Mouse (Mus musculus) heart, embryonic 15.5 days (tissue): ENCODE measurements around the gene Sycn. TPM values are rescaled to one million over a fixed set of nuclear protein-coding genes. Genes with fewer than 3 reads are reported as not detected.

Experiments used
- ATAC-seq: fragments of 200-750 bp; cut with Nextera tagmentation; replicated peaks from 2 replicates; pipeline ENCODE4 v1.8.0; 2017; ENCODE audit warnings: low read depth, moderate TSS enrichment; ENCODE audit not compliant: insufficient number of reproducible peaks, insufficient read depth, low FRiP score
- H3K27ac ChIP-seq: fragments of 300-500 bp; sonication (generic); 2 replicates; pipeline ENCODE4 v1.5.1; 2015; ENCODE audit warnings: mild to moderate bottlenecking, inconsistent platforms
- H3K27me3 ChIP-seq: fragments of 300-500 bp; sonication (generic); 2 replicates; pipeline ENCODE4 v1.6.1; 2015; ENCODE audit warnings: inconsistent platforms
- H3K36me3 ChIP-seq: fragments of 300-500 bp; sonication (generic); 2 replicates; pipeline ENCODE4 v1.6.1; 2015; ENCODE audit warnings: mild to moderate bottlenecking, inconsistent platforms
- H3K4me1 ChIP-seq: fragments of 300-500 bp; sonication (generic); replicated peaks from 2 replicates; pipeline ENCODE4 v1.6.1; 2015; ENCODE audit warnings: inconsistent platforms
- H3K4me2 ChIP-seq: fragments of 300-500 bp; sonication (generic); 2 replicates; pipeline ENCODE4 v1.6.1; 2015; ENCODE audit warnings: inconsistent platforms, mild to moderate bottlenecking, moderate library complexity
- H3K4me3 ChIP-seq: fragments of 300-500 bp; sonication (generic); 2 replicates; pipeline ENCODE4 v1.5.1; 2015; ENCODE audit warnings: mild to moderate bottlenecking, inconsistent platforms
- H3K9ac ChIP-seq: fragments of 300-500 bp; sonication (generic); 2 replicates; pipeline ENCODE4 v1.6.1; 2015; ENCODE audit warnings: mild to moderate bottlenecking, inconsistent platforms
- H3K9me3 ChIP-seq: fragments of 300-500 bp; sonication (generic); replicated peaks from 2 replicates; pipeline ENCODE4 v1.6.1; 2016; ENCODE audit warnings: inconsistent platforms
- WGBS: fragments of 180-500 bp; shearing (Covaris S2); methylation state at CpG from one replicate; pipeline ENCODE4 v1.1.7; 2015; ENCODE audit warnings: mixed read lengths; 5-methylcytosine and 5-hydroxymethylcytosine counted together
- microRNA-seq: library from miRNA; unstranded; fragments of <30 nt; microRNA quantifications from one replicate; pipeline ENCODE4, GENCODE M21; 2016
- polyA plus RNA-seq: library from polyadenylated mRNA; unstranded; fragments of >200 nt; fragmentation: Nextera tagmentation; extraction: Ambion mirVana; gene quantifications from 2 replicates; pipeline ENCODE4 v1.2.1, GENCODE M21; 2015

Gene Sycn
- polyA plus RNA-seq, 1 experiment from 2014 or later, result not detected

DNA sequence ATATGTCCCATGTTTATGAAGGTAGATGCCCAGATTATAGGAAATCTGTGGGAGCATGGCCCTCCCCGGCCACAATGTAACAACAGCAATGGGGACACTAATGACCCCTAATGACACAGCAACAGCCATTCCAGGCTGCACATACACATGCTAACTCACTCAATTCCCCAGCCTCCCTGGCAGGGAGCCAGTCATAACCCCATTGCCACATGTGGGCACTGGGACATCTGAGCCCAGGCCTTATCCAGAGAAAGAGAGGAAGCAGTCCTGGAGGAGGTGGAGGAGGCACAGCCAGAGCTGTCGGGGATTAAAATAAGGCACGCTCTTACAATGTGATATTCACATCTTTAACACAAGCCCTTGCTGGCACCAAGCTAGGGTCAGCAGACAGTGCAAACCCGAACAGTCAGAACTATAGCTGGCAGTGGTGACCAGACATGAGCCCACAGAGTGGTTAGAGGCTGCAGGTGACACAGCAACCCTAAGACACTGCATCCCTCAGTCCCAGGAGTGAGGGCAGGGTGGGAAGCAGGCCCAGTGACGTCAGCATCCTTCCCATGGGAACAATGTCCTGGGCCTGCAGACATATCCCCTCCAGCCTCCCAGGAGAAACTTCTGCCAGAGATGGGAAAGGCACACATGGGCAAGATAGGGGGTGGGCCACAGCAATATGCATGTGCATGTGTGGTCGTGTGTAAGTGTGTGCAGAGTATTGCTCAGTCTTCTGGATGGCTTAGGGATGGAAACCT is 46.2 kb downstream of the Sycn start:
- Histone ChIP-seq H3K4me1 (peaks cover 61% of the 10 kb centered on the region), H3K4me2 (0 out of 2 replicates have a peak overlapping the region, but pooled peaks have one; percentile 3), H3K27ac (peak overlapping the region; percentile 72), H3K36me3 (no peaks in the 10 kb centered on the region), H3K27me3 (no peaks in the 10 kb centered on the region), H3K9me3 (no peaks in the 10 kb centered on the region), H3K9ac (peak overlapping the region; percentile 11; the same call in 1 of the 2 replicates), H3K4me3 (no peak overlapping the region)
- ATAC-seq, result 0 out of 2 replicates have a peak, but pooled peaks have one; percentile 9
- WGBS, result 38% methylated on average over 6 of the region's 6 CpGs

DNA sequence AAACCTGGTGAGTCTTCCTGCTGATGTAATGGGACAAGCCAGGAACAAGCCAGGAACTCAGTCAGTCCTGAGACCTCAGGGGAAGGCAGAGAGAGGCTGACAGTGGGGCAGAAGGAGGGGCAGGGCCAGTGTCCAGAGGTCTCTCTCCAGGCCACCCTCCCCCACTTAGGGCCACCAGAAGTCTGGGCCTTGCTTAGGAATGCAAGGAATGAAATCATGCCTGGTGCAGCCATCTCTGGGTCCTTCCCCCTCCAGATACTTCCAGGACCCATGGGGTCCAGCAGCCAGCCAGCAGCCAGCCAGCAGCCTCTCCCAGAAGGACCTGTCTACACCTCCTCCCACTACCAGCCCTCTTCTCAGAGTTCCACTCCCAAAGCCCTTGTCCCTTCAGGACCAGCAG is 47.0 kb downstream of the Sycn start:
- peak overlapping the region; percentile 11; the same call in 1 of the 2 replicates for H3K9ac ChIP-seq
- H3K9me3 ChIP-seq, result no peaks in the 10 kb centered on the region
- no peak overlapping the region for H3K4me3 ChIP-seq
- peak overlapping the region; percentile 72 for H3K27ac ChIP-seq
- no peaks in the 10 kb centered on the region for H3K36me3 ChIP-seq
- H3K4me1 ChIP-seq, result peaks cover 69% of the 10 kb centered on the region
- H3K27me3 ChIP-seq, result no peaks in the 10 kb centered on the region
- ATAC-seq, result peak; percentile 36; the same call in 1 of the 2 replicates
- 0 out of 2 replicates have a peak overlapping the region, but pooled peaks have one; percentile 3 for H3K4me2 ChIP-seq

Small RNAs within 50 kb of the gene (microRNA-seq; reads per million reads assigned to microRNA genes)
- gene Mir7049, result 0.63 reads per million

Other genes with a start within 250 kb of the Sycn start
- not detected in 2 replicates for gene Selenov, start 249.7 kb upstream of the Sycn start, polyA plus RNA-seq
- 0.16 and 0.34 TPM in 2 replicates for gene Dll3, start 238.6 kb upstream of the Sycn start, polyA plus RNA-seq
- 101 and 117 TPM in 2 replicates for gene Timm50, start 228.8 kb upstream of the Sycn start, polyA plus RNA-seq
- 52.0 and 71.9 TPM in 2 replicates for gene Supt5, start 202.1 kb upstream of the Sycn start, polyA plus RNA-seq
- gene Rps16, start 190.2 kb upstream of the Sycn start, polyA plus RNA-seq, result 534 and 573 TPM in 2 replicates
- 34.3 and 46.7 TPM in 2 replicates for gene Plekhg2, start 168.3 kb upstream of the Sycn start, polyA plus RNA-seq
- gene Zfp36, start 160.6 kb upstream of the Sycn start, polyA plus RNA-seq, result 13.6 and 14.7 TPM in 2 replicates
- gene Med29, start 148.2 kb upstream of the Sycn start, polyA plus RNA-seq, result 42.0 and 45.7 TPM in 2 replicates
- gene Paf1, start 147.9 kb upstream of the Sycn start, polyA plus RNA-seq, result 66.8 and 73.0 TPM in 2 replicates
- gene Gmfg, start 103.4 kb upstream of the Sycn start, polyA plus RNA-seq, result 9.6 and 20.9 TPM in 2 replicates
- 1.1 and 1.5 TPM in 2 replicates for gene Lrfn1, start 88.9 kb upstream of the Sycn start, polyA plus RNA-seq
- not detected in 2 replicates for gene Ifnl2, start 30.4 kb upstream of the Sycn start, polyA plus RNA-seq
- gene Ifnl3, start 18.0 kb upstream of the Sycn start, polyA plus RNA-seq, result not detected in 2 replicates
- gene Nccrp1, start 6.4 kb downstream of the Sycn start, polyA plus RNA-seq, result not detected in 2 replicates
- gene Samd4b, start 57.3 kb downstream of the Sycn start, polyA plus RNA-seq, result 17.9 and 25.6 TPM in 2 replicates
- 23.3 and 32.3 TPM in 2 replicates for gene Pak4, start 57.3 kb downstream of the Sycn start, polyA plus RNA-seq
- not detected in 2 replicates for gene Acp7, start 90.4 kb downstream of the Sycn start, polyA plus RNA-seq
- gene Fbxo27, start 152.0 kb downstream of the Sycn start, polyA plus RNA-seq, result 3.4 and 3.9 TPM in 2 replicates
- 7.7 and 9.7 TPM in 2 replicates for gene Fbxo17, start 175.9 kb downstream of the Sycn start, polyA plus RNA-seq
- gene Mrps12, start 200.9 kb downstream of the Sycn start, polyA plus RNA-seq, result 102 and 109 TPM in 2 replicates
- gene Sars2, start 201.1 kb downstream of the Sycn start, polyA plus RNA-seq, result 16.8 and 20.6 TPM in 2 replicates
- not detected in 2 replicates for gene Ccer2, start 215.3 kb downstream of the Sycn start, polyA plus RNA-seq
- gene Sirt2, start 225.8 kb downstream of the Sycn start, polyA plus RNA-seq, result 50.3 and 58.4 TPM in 2 replicates
- 26.6 and 35.8 TPM in 2 replicates for gene Nfkbib, start 226.6 kb downstream of the Sycn start, polyA plus RNA-seq
- 2.8 and 7.3 TPM in 2 replicates for gene Rinl, start 248.1 kb downstream of the Sycn start, polyA plus RNA-seq